ENCODE assay signal across 24 mouse cellular contexts in the genomic region with DNA sequence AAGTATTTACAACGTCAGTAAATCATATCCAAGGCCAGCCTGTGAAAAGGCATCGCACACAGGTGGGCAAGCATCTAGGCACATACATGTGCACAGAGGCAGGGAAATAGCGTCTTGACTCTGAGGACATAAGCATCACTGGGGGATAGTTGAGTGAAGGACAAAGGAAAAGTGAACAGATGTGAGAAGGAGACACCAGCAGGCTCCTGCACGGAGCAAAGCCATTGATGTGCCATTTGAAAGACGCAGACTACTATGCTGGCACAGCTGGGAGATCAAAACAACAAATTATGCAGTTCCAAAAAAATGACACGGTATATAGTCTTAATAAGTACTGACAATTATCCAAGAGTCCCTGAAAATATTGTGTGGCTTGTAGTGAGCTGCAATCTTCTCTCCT. TPM values are rescaled to one million over a fixed set of nuclear protein-coding genes. Genes with fewer than 3 reads are reported as not detected.
A peak's percentile ranks its signal among the peaks of the same experiment; 100 is the strongest.
DNase-seq lines count a peak whose midpoint lies in the region; ATAC-seq and TF ChIP-seq lines count a peak whose summit lies in the region.
"Had no signal": no experiment of that assay in that cellular context is flagged by ENCODE, and none has a peak within 500 bp of the region (broad histone marks: within the 10 kb centered on the region; RNA-seq: fewer than 3 reads in every experiment).

No protein-coding gene starts in this region.

- no peak for TF ChIP-seq CTCF in liver, postnatal 0 days (IDR thresholded peaks at IDR 0.05; ENCODE audit: low read depth)

- H3K9ac ChIP-seq in hindbrain, embryonic 16.5 days (ENCODE audit: low read depth, low read length), result no peak overlapping the region
- no peak overlapping the region for H3K9ac ChIP-seq in hindbrain, embryonic 11.5 days (ENCODE audit: low read depth, low read length)
- H3K9ac ChIP-seq in liver, postnatal 0 days (replicated peaks), result peak overlapping the region; percentile 26
- H3K9ac ChIP-seq in midbrain, embryonic 16.5 days (ENCODE audit: low read depth, low read length), result no peak overlapping the region
- no peak overlapping the region for H3K9ac ChIP-seq in midbrain, embryonic 13.5 days (replicated peaks)
- H3K9ac ChIP-seq: embryonic facial prominence, embryonic 13.5 days; embryonic facial prominence, embryonic 15.5 days; forebrain, embryonic 12.5 days had no signal

- no peaks in the 10 kb centered on the region for H3K9me3 ChIP-seq in hindbrain, embryonic 16.5 days (ENCODE audit: control insufficient read depth, low read length)
- H3K9me3 ChIP-seq in hindbrain, embryonic 11.5 days (ENCODE audit: control insufficient read depth, low read length), result no peaks in the 10 kb centered on the region
- H3K9me3 ChIP-seq in liver, postnatal 0 days (ENCODE audit: low read length), result no peaks in the 10 kb centered on the region
- no peaks in the 10 kb centered on the region for H3K9me3 ChIP-seq in midbrain, embryonic 16.5 days (replicated peaks; ENCODE audit: control insufficient read depth, low read length, poor library complexity, severe bottlenecking)
- H3K9me3 ChIP-seq in midbrain, embryonic 13.5 days, result no peaks in the 10 kb centered on the region
- H3K9me3 ChIP-seq: embryonic facial prominence, embryonic 13.5 days; embryonic facial prominence, embryonic 15.5 days; forebrain, embryonic 10.5 days; forebrain, embryonic 12.5 days had no signal

- 78% methylated on average over 6 of the region's 6 CpGs for WGBS in hindbrain, embryonic 16.5 days
- 84% methylated on average over 6 of the region's 6 CpGs for WGBS in hindbrain, embryonic 11.5 days
- 84% methylated on average over 6 of the region's 6 CpGs for WGBS in liver, postnatal 0 days (ENCODE audit: insufficient replicate concordance)
- 65% methylated on average over 6 of the region's 6 CpGs for WGBS in midbrain, embryonic 16.5 days
- 77% methylated on average over 6 of the region's 6 CpGs for WGBS in midbrain, embryonic 13.5 days

- H3K27me3 ChIP-seq in hindbrain, embryonic 16.5 days (replicated peaks; ENCODE audit: control insufficient read depth, insufficient read depth, low read length), result no peaks in the 10 kb centered on the region
- no peaks in the 10 kb centered on the region for H3K27me3 ChIP-seq in hindbrain, embryonic 11.5 days (ENCODE audit: control insufficient read depth, insufficient read depth, low read length)
- no peaks in the 10 kb centered on the region for H3K27me3 ChIP-seq in liver, postnatal 0 days (ENCODE audit: insufficient read depth, low read length)
- no peaks in the 10 kb centered on the region for H3K27me3 ChIP-seq in midbrain, embryonic 16.5 days (ENCODE audit: control insufficient read depth, insufficient read depth, low read depth, low read length)
- no peaks in the 10 kb centered on the region for H3K27me3 ChIP-seq in midbrain, embryonic 13.5 days
- H3K27me3 ChIP-seq: embryonic facial prominence, embryonic 13.5 days; embryonic facial prominence, embryonic 15.5 days; forebrain, embryonic 12.5 days had no signal

- H3K4me3 ChIP-seq in hindbrain, embryonic 16.5 days (ENCODE audit: low read length), result no peak overlapping the region
- H3K4me3 ChIP-seq in hindbrain, embryonic 11.5 days (ENCODE audit: low read depth, low read length), result no peak overlapping the region
- H3K4me3 ChIP-seq in liver, postnatal 0 days (ENCODE audit: low read depth, low read length), result no peak overlapping the region
- H3K4me3 ChIP-seq in midbrain, embryonic 16.5 days (ENCODE audit: low read depth, low read length), result no peak overlapping the region
- no peak overlapping the region for H3K4me3 ChIP-seq in midbrain, embryonic 13.5 days (replicated peaks)
- H3K4me3 ChIP-seq: embryonic facial prominence, embryonic 13.5 days; embryonic facial prominence, embryonic 15.5 days; erythroblast, embryonic 14.5 days; forebrain, embryonic 10.5 days; forebrain, embryonic 12.5 days had no signal

- no peak overlapping the region for H3K4me2 ChIP-seq in hindbrain, embryonic 16.5 days (ENCODE audit: low read length)
- no peak overlapping the region for H3K4me2 ChIP-seq in hindbrain, embryonic 11.5 days (replicated peaks; ENCODE audit: low read depth, low read length)
- peak overlapping the region; percentile 38 for H3K4me2 ChIP-seq in liver, postnatal 0 days (ENCODE audit: low read depth, low read length)
- H3K4me2 ChIP-seq in midbrain, embryonic 16.5 days (ENCODE audit: low read length), result no peak overlapping the region
- H3K4me2 ChIP-seq in midbrain, embryonic 13.5 days (replicated peaks), result no peak overlapping the region
- H3K4me2 ChIP-seq: embryonic facial prominence, embryonic 13.5 days; embryonic facial prominence, embryonic 15.5 days; forebrain, embryonic 12.5 days had no signal

- DNase-seq in hindbrain, embryonic 11.5 days (ENCODE audit: low spot score), result no peak
- no peak for DNase-seq in liver, postnatal 0 days
- no peak for DNase-seq in liver
- DNase-seq: adrenal gland, adult 2 months; adrenal gland, postnatal 10 days; adrenal gland, postnatal 25 days; cerebellum, adult 11 months; cerebellum, adult 18-20 months; cerebellum, adult 8-10 months; cerebellum, adult 9-11 months; cerebellum, postnatal 14 days; cerebellum, postnatal 36 days; embryo, embryonic 11 days had no signal

- no peak for TF ChIP-seq EP300 in liver, postnatal 0 days (IDR thresholded peaks at IDR 0.05; ENCODE audit: low read depth)

- no peak overlapping the region for H3K27ac ChIP-seq in hindbrain, embryonic 16.5 days (ENCODE audit: low read depth, low read length)
- no peak overlapping the region for H3K27ac ChIP-seq in hindbrain, embryonic 11.5 days (ENCODE audit: low read depth, low read length)
- peak overlapping the region; percentile 79 for H3K27ac ChIP-seq in liver, postnatal 0 days (ENCODE audit: low read depth)
- H3K27ac ChIP-seq in midbrain, embryonic 16.5 days (ENCODE audit: low read length), result no peak overlapping the region
- H3K27ac ChIP-seq in midbrain, embryonic 13.5 days, result no peak overlapping the region
- H3K27ac ChIP-seq: embryonic facial prominence, embryonic 13.5 days; embryonic facial prominence, embryonic 15.5 days; forebrain, embryonic 10.5 days; forebrain, embryonic 12.5 days had no signal

- no peaks in the 10 kb centered on the region for H3K36me3 ChIP-seq in hindbrain, embryonic 16.5 days (ENCODE audit: control insufficient read depth, insufficient read depth, low read length)
- H3K36me3 ChIP-seq in hindbrain, embryonic 11.5 days (ENCODE audit: control insufficient read depth, insufficient read depth, low read length), result no peaks in the 10 kb centered on the region
- H3K36me3 ChIP-seq in liver, postnatal 0 days (replicated peaks; ENCODE audit: insufficient read depth, low read length), result 0 out of 2 replicates have a peak, but pooled peaks cover 2% of the 10 kb centered on the region
- H3K36me3 ChIP-seq in midbrain, embryonic 16.5 days (ENCODE audit: control insufficient read depth, insufficient read depth, low read length), result no peaks in the 10 kb centered on the region
- no peaks in the 10 kb centered on the region for H3K36me3 ChIP-seq in midbrain, embryonic 13.5 days
- H3K36me3 ChIP-seq: embryonic facial prominence, embryonic 13.5 days; embryonic facial prominence, embryonic 15.5 days; forebrain, embryonic 10.5 days; forebrain, embryonic 12.5 days had no signal

- peak; percentile 54 for ATAC-seq in hindbrain, embryonic 16.5 days
- no peak for ATAC-seq in hindbrain, embryonic 11.5 days (ENCODE audit: low FRiP score)
- ATAC-seq in liver, postnatal 0 days, result no peak
- ATAC-seq in midbrain, embryonic 16.5 days, result peak; percentile 59
- no peak for ATAC-seq in midbrain, embryonic 13.5 days
- ATAC-seq: forebrain, embryonic 14.5 days had no signal

- H3K4me1 ChIP-seq in hindbrain, embryonic 16.5 days (ENCODE audit: control insufficient read depth, insufficient read depth, low read depth, low read length), result no peaks in the 10 kb centered on the region
- H3K4me1 ChIP-seq in hindbrain, embryonic 11.5 days (replicated peaks; ENCODE audit: control insufficient read depth, insufficient read depth, low read length), result no peaks in the 10 kb centered on the region
- peaks cover 12% of the 10 kb centered on the region for H3K4me1 ChIP-seq in liver, postnatal 0 days (ENCODE audit: insufficient read depth)
- H3K4me1 ChIP-seq in midbrain, embryonic 16.5 days (ENCODE audit: control insufficient read depth, insufficient read depth, low read length), result no peaks in the 10 kb centered on the region
- H3K4me1 ChIP-seq in midbrain, embryonic 13.5 days (replicated peaks), result no peaks in the 10 kb centered on the region
- H3K4me1 ChIP-seq: forebrain, embryonic 10.5 days; forebrain, embryonic 12.5 days had no signal

RNA-seq across cellular contexts. Expression of a gene that starts 6.2 kb away (rescaled TPM):
- polyA plus RNA-seq in hindbrain, embryonic 16.5 days (2015; fragmentation: Nextera tagmentation; extraction: Ambion mirVana), result 0.10 and 0.53 TPM in 2 replicates
- polyA plus RNA-seq in hindbrain, embryonic 11.5 days (2014; fragmentation: Nextera tagmentation; extraction: Ambion mirVana), result 0.22 TPM in 1 of 2 replicates, not detected in the other
- polyA plus RNA-seq in liver, postnatal 0 days (2015; fragmentation: Nextera tagmentation; extraction: Ambion mirVana), result 503 and 548 TPM in 2 replicates
- polyA plus RNA-seq in midbrain, embryonic 16.5 days (2015; fragmentation: Nextera tagmentation; extraction: Ambion mirVana), result 0.14 and 0.22 TPM in 2 replicates
- polyA plus RNA-seq in midbrain, embryonic 13.5 days (2015; fragmentation: Nextera tagmentation; extraction: Ambion mirVana), result 0.38 TPM in 1 of 2 replicates, not detected in the other
- polyA plus RNA-seq: C2C12; embryonic facial prominence, embryonic 11.5 days; erythroblast, embryonic 14.5 days had no signal

Comparison
In these comparisons a context has a peak if more than half of its experiments do, and no peak if none do; other contexts are left out.
1. ATAC-seq: peak in hindbrain, embryonic 16.5 days (single experiment) and midbrain, embryonic 16.5 days (single experiment); none in hindbrain, embryonic 11.5 days (single experiment), liver, postnatal 0 days (single experiment) and midbrain, embryonic 13.5 days (single experiment).
2. RNA of a gene that starts 6.2 kb away (polyA plus RNA-seq): 503 to 548 TPM in liver, postnatal 0 days; 0.10 to 0.53 TPM in hindbrain, embryonic 16.5 days, 0.38 TPM in midbrain, embryonic 13.5 days, 0.22 TPM in hindbrain, embryonic 11.5 days and 0.14 to 0.22 TPM in midbrain, embryonic 16.5 days; every median in the first group is over 100 times any median in the second.